Mouse (Mus musculus): ENCODE results near the gene Drc1. TPM values are rescaled to one million over a fixed set of nuclear protein-coding genes. Genes with fewer than 3 reads are reported as not detected.
A peak's percentile ranks its signal among the peaks of the same experiment; 100 is the strongest.

Drc1 gene
- total RNA-seq (2014; rRNA removed; ENCODE audit: low replicate concordance) (0.19 and 0.89 TPM in 2 replicates), polyA plus RNA-seq (2015; fragmentation: Nextera tagmentation; extraction: Ambion mirVana) (0.04 and 0.16 TPM in 2 replicates)

GRCm38 (mm10) chr5:30281291-30281732, at the start of gene Drc1:
TSS of gene Drc1 (plus strand) at chr5:30281388.
- Histone ChIP-seq H3K4me1 (ENCODE audit: control insufficient read depth, insufficient read depth) (no peaks in the 10 kb centered on the region; the same call in 1 of the 2 replicates), H3K27ac (ENCODE audit: low read depth) (no peak within 1 kb of the TSS), H3K4me2 (ENCODE audit: low read depth, low read length) (peak within 1 kb of the TSS; percentile 59), H3K27me3 (ENCODE audit: control insufficient read depth, insufficient read depth, low read length) (no peaks in the 10 kb centered on the region), H3K9me3 (replicated peaks; ENCODE audit: control insufficient read depth, low read length) (0 out of 2 replicates have a peak, but pooled peaks cover 9% of the 10 kb centered on the region), H3K9ac (replicated peaks; ENCODE audit: low read depth, low read length) (no peak within 1 kb of the TSS), H3K4me3 (ENCODE audit: low read depth, low read length) (peak within 1 kb of the TSS; percentile 27), H3K36me3 (replicated peaks; ENCODE audit: control insufficient read depth, insufficient read depth, low read length) (no peaks in the 10 kb centered on the region)
- 6% methylated on average over 26 of the region's 26 CpGs for WGBS
- TF ChIP-seq EP300 (IDR thresholded peaks at IDR 0.05; ENCODE audit: low read depth) (no peak), CTCF (IDR thresholded peaks at IDR 0.05; ENCODE audit: low read depth) (no peak)
- ATAC-seq (ENCODE audit: insufficient read depth, low read depth) (peak; percentile 79), DNase-seq (ENCODE audit: low spot score) (peak; percentile 51)

- Histone ChIP-seq H3K9ac (replicated peaks; ENCODE audit: low read depth, low read length) (peak overlapping the region; percentile 50), H3K27me3 (ENCODE audit: control insufficient read depth, insufficient read depth, low read length) (no peaks in the 10 kb centered on the region), H3K4me1 (ENCODE audit: control insufficient read depth, insufficient read depth) (peaks cover 23% of the 10 kb centered on the region), H3K4me3 (ENCODE audit: low read depth, low read length) (peak overlapping the region; percentile 76), H3K27ac (ENCODE audit: low read depth) (peak overlapping the region; percentile 83), H3K9me3 (replicated peaks; ENCODE audit: control insufficient read depth, low read length) (no peaks in the 10 kb centered on the region), H3K36me3 (replicated peaks; ENCODE audit: control insufficient read depth, insufficient read depth, low read length) (no peaks in the 10 kb centered on the region), H3K4me2 (ENCODE audit: low read depth, low read length) (peak overlapping the region; percentile 91)
- ATAC-seq (ENCODE audit: insufficient read depth, low read depth) (no peak), DNase-seq (ENCODE audit: low spot score) (no peak)
- TF ChIP-seq CTCF (IDR thresholded peaks at IDR 0.05; ENCODE audit: low read depth) (no peak), EP300 (IDR thresholded peaks at IDR 0.05; ENCODE audit: low read depth) (no peak)
- 45% methylated on average over 16 of the region's 16 CpGs for WGBS
Observed at GRCm38 (mm10) chr5:30231891-30232270, 49.3 kb upstream of the Drc1 start.

DNA sequence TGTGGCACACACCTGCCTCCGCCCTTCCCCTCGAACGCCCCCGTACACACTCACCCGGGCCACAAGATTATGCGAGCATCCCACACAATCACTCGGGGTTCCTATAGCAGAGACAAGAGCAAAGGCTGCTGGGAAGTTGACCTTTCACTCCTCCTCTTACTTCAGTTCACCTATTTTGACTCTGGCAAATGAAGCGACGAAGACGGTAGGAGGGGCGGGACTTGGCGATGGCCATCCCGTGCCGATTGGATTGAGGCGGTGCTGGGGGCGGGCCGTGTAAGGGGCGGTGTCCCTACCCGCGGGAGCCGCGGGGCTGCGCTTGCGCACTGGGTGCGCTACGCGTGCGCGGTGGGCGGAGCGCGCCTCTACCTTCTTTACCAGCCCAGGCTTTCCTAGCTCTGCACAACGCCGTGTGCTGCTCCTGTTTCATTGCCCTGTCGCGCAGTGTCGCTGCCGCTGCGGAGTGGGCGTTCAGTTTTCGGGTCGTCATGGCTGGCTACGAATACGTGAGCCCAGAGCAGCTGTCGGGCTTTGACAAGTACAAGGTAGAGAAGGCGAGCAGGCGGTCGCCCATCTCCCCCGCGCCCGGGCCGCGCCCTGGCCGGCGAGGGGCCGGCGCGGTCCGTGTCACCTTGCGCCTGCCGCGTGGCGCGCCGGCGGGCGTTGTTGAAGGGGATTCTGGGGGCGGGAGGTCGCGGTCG, 48.8 kb upstream of the Drc1 start, which contains the start of gene Selenoi:
TSS of gene Selenoi (plus strand) at position 311 of the 701 bp plus-strand sequence.
- peaks cover 23% of the 10 kb centered on the region for H3K4me1 ChIP-seq (ENCODE audit: control insufficient read depth, insufficient read depth)
- peak within 1 kb of the TSS; percentile 76 for H3K4me3 ChIP-seq (ENCODE audit: low read depth, low read length)
- 2% methylated on average over 64 of the region's 71 CpGs for WGBS
- H3K9ac ChIP-seq (replicated peaks; ENCODE audit: low read depth, low read length): peak within 1 kb of the TSS; percentile 75
- H3K27ac ChIP-seq (ENCODE audit: low read depth): peak within 1 kb of the TSS; percentile 83
- peak; percentile 100 for ATAC-seq (ENCODE audit: insufficient read depth, low read depth)
- DNase-seq (ENCODE audit: low spot score): peak; percentile 97
- H3K9me3 ChIP-seq (replicated peaks; ENCODE audit: control insufficient read depth, low read length): no peaks in the 10 kb centered on the region
- TF ChIP-seq CTCF (IDR thresholded peaks at IDR 0.05; ENCODE audit: low read depth) (no peak), EP300 (IDR thresholded peaks at IDR 0.05; ENCODE audit: low read depth) (no peak)
- H3K27me3 ChIP-seq (ENCODE audit: control insufficient read depth, insufficient read depth, low read length): no peaks in the 10 kb centered on the region
- no peaks in the 10 kb centered on the region for H3K36me3 ChIP-seq (replicated peaks; ENCODE audit: control insufficient read depth, insufficient read depth, low read length)
- peak within 1 kb of the TSS; percentile 91 for H3K4me2 ChIP-seq (ENCODE audit: low read depth, low read length)

DNA sequence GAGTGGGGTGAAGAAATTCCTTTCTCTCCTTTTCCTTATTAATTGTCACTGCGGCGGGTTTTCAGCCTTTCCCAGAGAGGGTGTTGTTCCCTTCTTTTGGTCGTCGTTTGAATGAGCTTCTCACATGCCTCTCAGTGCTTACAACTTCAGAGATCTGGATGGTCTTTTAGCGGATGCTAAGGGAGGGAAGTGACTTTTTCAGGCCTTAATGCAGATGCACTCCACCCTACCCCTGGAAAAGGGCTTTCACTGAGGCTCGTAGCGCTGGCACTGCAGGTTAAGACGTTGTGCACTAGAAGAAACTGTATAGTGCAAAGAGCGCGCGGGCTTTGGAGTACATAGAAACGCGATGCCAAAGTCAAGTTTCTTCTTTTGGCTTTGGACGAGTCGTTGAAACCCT, 48.1 kb upstream of the Drc1 start:
- Histone ChIP-seq H3K36me3 (replicated peaks; ENCODE audit: control insufficient read depth, insufficient read depth, low read length) (no peaks in the 10 kb centered on the region), H3K4me1 (ENCODE audit: control insufficient read depth, insufficient read depth) (peaks cover 23% of the 10 kb centered on the region), H3K27me3 (ENCODE audit: control insufficient read depth, insufficient read depth, low read length) (no peaks in the 10 kb centered on the region), H3K4me3 (ENCODE audit: low read depth, low read length) (peak overlapping the region; percentile 76), H3K9me3 (replicated peaks; ENCODE audit: control insufficient read depth, low read length) (no peaks in the 10 kb centered on the region), H3K9ac (replicated peaks; ENCODE audit: low read depth, low read length) (peak overlapping the region; percentile 75), H3K4me2 (ENCODE audit: low read depth, low read length) (peak overlapping the region; percentile 91), H3K27ac (ENCODE audit: low read depth) (peak overlapping the region; percentile 83)
- no peak for ATAC-seq (ENCODE audit: insufficient read depth, low read depth)
- no peak for TF ChIP-seq CTCF (IDR thresholded peaks at IDR 0.05; ENCODE audit: low read depth)
- TF ChIP-seq EP300 (IDR thresholded peaks at IDR 0.05; ENCODE audit: low read depth): no peak
- WGBS: 3% methylated on average over 15 of the region's 15 CpGs
- DNase-seq (ENCODE audit: low spot score): no peak

DNA sequence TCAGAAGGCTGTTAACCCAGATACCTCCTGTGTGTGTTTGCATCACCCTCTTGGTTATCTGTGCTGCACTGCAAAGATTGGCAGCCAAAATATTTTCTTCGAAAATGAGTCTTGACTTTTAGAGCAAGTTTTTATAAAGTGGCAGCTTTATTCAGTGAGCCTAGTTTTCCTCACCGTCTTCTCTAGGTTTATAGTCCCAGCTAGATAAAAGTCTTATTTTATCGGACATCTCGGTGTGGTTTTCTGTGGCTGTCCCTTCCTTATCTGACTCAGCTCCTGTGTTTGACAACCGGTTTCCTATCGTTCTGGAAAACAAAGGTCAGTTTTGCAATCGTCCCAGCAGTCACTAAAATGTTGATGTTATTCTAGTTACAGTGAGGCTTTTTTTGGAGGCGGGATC, 47.2 kb upstream of the Drc1 start:
- no peaks in the 10 kb centered on the region for H3K36me3 ChIP-seq (replicated peaks; ENCODE audit: control insufficient read depth, insufficient read depth, low read length)
- H3K27ac ChIP-seq (ENCODE audit: low read depth): no peak overlapping the region
- H3K9me3 ChIP-seq (replicated peaks; ENCODE audit: control insufficient read depth, low read length): no peaks in the 10 kb centered on the region
- WGBS: 21% methylated on average over 8 of the region's 8 CpGs
- peaks cover 23% of the 10 kb centered on the region for H3K4me1 ChIP-seq (ENCODE audit: control insufficient read depth, insufficient read depth)
- H3K9ac ChIP-seq (replicated peaks; ENCODE audit: low read depth, low read length): 0 out of 2 replicates have a peak overlapping the region, but pooled peaks have one; percentile 75
- ATAC-seq (ENCODE audit: insufficient read depth, low read depth) (no peak), DNase-seq (ENCODE audit: low spot score) (no peak)
- peak overlapping the region; percentile 91 for H3K4me2 ChIP-seq (ENCODE audit: low read depth, low read length)
- TF ChIP-seq CTCF (IDR thresholded peaks at IDR 0.05; ENCODE audit: low read depth) (no peak), EP300 (IDR thresholded peaks at IDR 0.05; ENCODE audit: low read depth) (no peak)
- H3K4me3 ChIP-seq (ENCODE audit: low read depth, low read length): no peak overlapping the region
- no peaks in the 10 kb centered on the region for H3K27me3 ChIP-seq (ENCODE audit: control insufficient read depth, insufficient read depth, low read length)
